Mouse (Mus musculus) hindbrain, embryonic 11.5 days (tissue): ENCODE data around the gene Dhx38. TPM values are rescaled to one million over a fixed set of nuclear protein-coding genes. Genes with fewer than 3 reads are reported as not detected.

ENCODE experiments used
- ATAC-seq: fragments of 200-750 bp; cut with Nextera tagmentation; 2 replicates; pipeline ENCODE4 v1.8.0; 2017; ENCODE audit warnings: mild to moderate bottlenecking, moderate TSS enrichment, moderate library complexity; ENCODE audit not compliant: low FRiP score
- DNase-seq: peaks from one replicate; pipeline ENCODE4 v3.0.0-alpha.2; 2015; ENCODE audit warnings: low spot score
- H3K27ac ChIP-seq: fragments of 300-500 bp; sonication (generic); 2 replicates; pipeline ENCODE4 v1.5.1; 2014; ENCODE audit warnings: mild to moderate bottlenecking, low read depth, low read length
- H3K27me3 ChIP-seq: fragments of 300-500 bp; sonication (generic); 2 replicates; pipeline ENCODE4 v1.6.1; 2014; ENCODE audit warnings: mild to moderate bottlenecking, low read length, moderate library complexity, mixed read lengths; ENCODE audit not compliant: control insufficient read depth, insufficient read depth
- H3K36me3 ChIP-seq: fragments of 300-500 bp; sonication (generic); 2 replicates; pipeline ENCODE4 v1.6.1; 2014; ENCODE audit warnings: mild to moderate bottlenecking, low read length, moderate library complexity, mixed read lengths; ENCODE audit not compliant: control insufficient read depth, insufficient read depth
- H3K4me1 ChIP-seq: fragments of 300-500 bp; sonication (generic); replicated peaks from 2 replicates; pipeline ENCODE4 v1.6.1; 2014; ENCODE audit warnings: low read length, mixed read lengths; ENCODE audit not compliant: control insufficient read depth, insufficient read depth
- H3K4me2 ChIP-seq: fragments of 300-500 bp; sonication (generic); replicated peaks from 2 replicates; pipeline ENCODE4 v1.6.1; 2014; ENCODE audit warnings: mild to moderate bottlenecking, low read depth, low read length
- H3K4me3 ChIP-seq: fragments of 300-500 bp; sonication (generic); 2 replicates; pipeline ENCODE4 v1.5.1; 2014; ENCODE audit warnings: low read depth, low read length
- H3K9ac ChIP-seq: fragments of 300-500 bp; sonication (generic); 2 replicates; pipeline ENCODE4 v1.6.1; 2014; ENCODE audit warnings: low read depth, low read length
- H3K9me3 ChIP-seq: fragments of 300-500 bp; sonication (generic); 2 replicates; pipeline ENCODE4 v1.6.1; 2016; ENCODE audit warnings: low read length; ENCODE audit not compliant: control insufficient read depth
- WGBS: fragments of 180-500 bp; shearing (Covaris S2); extraction: QIAGEN DNeasy Blood & Tissue Kit; methylation state at CpG from one replicate; pipeline ENCODE4 v1.1.7; 2014; 5-methylcytosine and 5-hydroxymethylcytosine counted together
- polyA plus RNA-seq: library from polyadenylated mRNA; unstranded; fragments of >200 nt; fragmentation: Nextera tagmentation; extraction: Ambion mirVana; gene quantifications from 2 replicates; pipeline ENCODE4 v1.2.1, GENCODE M21; 2014

The Dhx38 gene
- polyA plus RNA-seq, 1 experiment from 2014 or later, result 14.9 TPM

GRCm38 (mm10) chr8:109593117-109593788, 27.6 kb upstream of the Dhx38 start:
- no peaks in the 10 kb centered on the region for H3K27me3 ChIP-seq

DNA sequence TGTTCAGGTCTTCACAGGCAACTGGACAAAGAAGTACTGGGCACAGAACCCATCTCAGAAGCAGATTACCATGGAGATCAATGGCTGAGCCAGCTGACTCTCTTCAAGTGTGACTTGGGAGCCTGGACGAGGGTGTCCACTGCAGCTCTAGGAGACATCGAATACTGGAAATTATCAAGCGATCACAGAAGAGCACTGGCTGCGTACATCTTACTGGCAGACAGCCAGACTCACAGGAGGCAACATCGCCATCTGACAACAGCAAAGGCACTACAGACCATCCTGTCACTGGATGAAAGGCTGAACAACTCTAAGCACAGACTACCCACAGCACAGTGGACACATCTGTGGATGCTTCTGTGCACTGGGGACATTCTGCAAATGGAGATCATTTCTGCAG, 26.5 kb upstream of the Dhx38 start:
- no peak for ATAC-seq
- Histone ChIP-seq H3K9me3 (no peaks in the 10 kb centered on the region), H3K27ac (no peak overlapping the region), H3K36me3 (no peaks in the 10 kb centered on the region), H3K4me1 (no peaks in the 10 kb centered on the region), H3K27me3 (no peaks in the 10 kb centered on the region), H3K4me3 (no peak overlapping the region), H3K4me2 (no peak overlapping the region), H3K9ac (no peak overlapping the region)
- no peak for DNase-seq
- WGBS, result 92% methylated on average over 5 of the region's 5 CpGs

More at GRCm38 (mm10) chr8:109593117-109593788, 27.6 kb upstream of the Dhx38 start:
- DNase-seq (peak; percentile 39), ATAC-seq (no peak)
- no peaks in the 10 kb centered on the region for H3K36me3 ChIP-seq
- no peak overlapping the region for H3K9ac ChIP-seq
- 83% methylated on average over 6 of the region's 6 CpGs for WGBS
- H3K4me3 ChIP-seq, result no peak overlapping the region
- H3K4me2 ChIP-seq, result no peak overlapping the region
- H3K4me1 ChIP-seq, result no peaks in the 10 kb centered on the region
- H3K27ac ChIP-seq, result no peak overlapping the region
- no peaks in the 10 kb centered on the region for H3K9me3 ChIP-seq

DNA sequence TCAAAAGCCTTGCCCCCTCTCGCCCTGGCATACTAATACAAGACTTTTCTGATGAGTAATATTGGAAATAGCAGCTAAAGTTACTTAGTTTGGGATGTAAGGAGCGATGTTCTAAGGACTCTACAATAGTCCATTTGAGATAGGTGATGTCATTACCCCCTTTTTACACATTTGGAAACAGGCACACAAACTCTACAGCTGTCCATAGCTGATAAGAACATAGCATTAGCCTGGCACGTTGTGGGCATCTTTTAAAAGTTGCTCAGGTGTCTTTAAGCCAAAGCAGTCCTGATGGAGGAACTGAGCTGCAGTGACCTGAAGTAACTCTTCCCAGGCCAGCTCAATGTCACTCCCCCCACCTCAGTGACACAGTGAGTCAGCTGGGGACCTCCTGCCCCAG, 25.7 kb upstream of the Dhx38 start:
- DNase-seq (no peak), ATAC-seq (no peak)
- no peak overlapping the region for H3K27ac ChIP-seq
- H3K27me3 ChIP-seq, result no peaks in the 10 kb centered on the region
- no peaks in the 10 kb centered on the region for H3K9me3 ChIP-seq
- H3K4me3 ChIP-seq, result no peak overlapping the region
- no peak overlapping the region for H3K4me2 ChIP-seq
- 81% methylated on average over 3 of the region's 3 CpGs for WGBS
- H3K36me3 ChIP-seq, result no peaks in the 10 kb centered on the region
- H3K4me1 ChIP-seq, result no peaks in the 10 kb centered on the region
- no peak overlapping the region for H3K9ac ChIP-seq

DNA sequence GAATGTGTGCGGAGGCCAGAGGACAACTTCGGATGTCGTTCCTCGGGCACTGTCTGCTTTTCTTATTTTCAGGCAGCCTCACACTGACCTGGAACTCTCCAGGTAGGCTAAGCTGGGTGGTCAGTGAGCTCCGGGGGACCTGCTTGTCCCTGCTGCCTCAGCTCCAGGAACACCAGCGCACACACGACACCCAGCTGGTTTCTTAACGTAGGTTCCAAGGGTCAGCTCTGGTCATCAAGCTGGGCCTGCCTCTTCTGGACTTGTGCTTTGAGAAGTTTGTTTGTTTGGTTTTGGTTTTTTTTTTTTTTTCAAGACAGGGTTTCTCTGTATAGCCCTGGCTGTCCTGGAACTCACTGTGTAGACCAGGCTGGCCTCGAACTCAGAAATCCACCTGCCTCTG, 25.2 kb upstream of the Dhx38 start:
- Histone ChIP-seq H3K36me3 (no peaks in the 10 kb centered on the region), H3K27me3 (no peaks in the 10 kb centered on the region), H3K9me3 (no peaks in the 10 kb centered on the region), H3K9ac (no peak overlapping the region), H3K4me1 (no peaks in the 10 kb centered on the region), H3K4me3 (no peak overlapping the region), H3K4me2 (no peak overlapping the region), H3K27ac (no peak overlapping the region)
- WGBS, result 84% methylated on average over 9 of the region's 9 CpGs
- ATAC-seq (no peak), DNase-seq (no peak)

GRCm38 (mm10) chr8:109586972-109587504, 21.4 kb upstream of the Dhx38 start:
- WGBS, result 67% methylated on average over 7 of the region's 7 CpGs

DNA sequence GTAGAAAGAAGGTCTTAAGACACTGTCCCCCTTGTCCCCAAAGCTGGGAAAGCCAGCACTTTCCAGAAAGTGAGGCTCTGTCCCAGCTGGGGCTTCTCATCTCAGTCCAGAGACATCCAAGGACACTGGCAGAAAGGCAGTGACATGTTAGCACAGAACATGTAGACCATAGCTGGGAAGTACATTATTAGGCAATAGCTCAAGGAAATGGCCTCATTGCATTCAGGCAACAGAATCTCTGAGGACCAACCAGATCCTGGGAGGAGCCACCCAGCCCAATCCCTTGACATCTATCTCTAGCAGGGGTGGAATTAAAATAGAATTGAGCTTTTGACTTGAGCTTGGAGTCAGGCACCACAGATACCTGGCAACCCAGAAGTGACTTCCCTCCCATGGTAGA, 20.0 kb upstream of the Dhx38 start:
- no peak overlapping the region for H3K4me3 ChIP-seq
- H3K4me1 ChIP-seq, result no peaks in the 10 kb centered on the region
- H3K9ac ChIP-seq, result no peak overlapping the region
- DNase-seq (no peak), ATAC-seq (no peak)
- no peak overlapping the region for H3K4me2 ChIP-seq
- no peak overlapping the region for H3K27ac ChIP-seq
- H3K36me3 ChIP-seq, result no peaks in the 10 kb centered on the region
- H3K27me3 ChIP-seq, result no peaks in the 10 kb centered on the region
- H3K9me3 ChIP-seq, result no peaks in the 10 kb centered on the region

More at GRCm38 (mm10) chr8:109586972-109587504, 21.4 kb upstream of the Dhx38 start:
- H3K9ac ChIP-seq, result no peak overlapping the region
- no peaks in the 10 kb centered on the region for H3K4me1 ChIP-seq
- H3K4me2 ChIP-seq, result no peak overlapping the region
- DNase-seq (no peak), ATAC-seq (no peak)
- no peaks in the 10 kb centered on the region for H3K36me3 ChIP-seq
- no peaks in the 10 kb centered on the region for H3K9me3 ChIP-seq
- no peak overlapping the region for H3K4me3 ChIP-seq
- no peaks in the 10 kb centered on the region for H3K27me3 ChIP-seq
- no peak overlapping the region for H3K27ac ChIP-seq

DNA sequence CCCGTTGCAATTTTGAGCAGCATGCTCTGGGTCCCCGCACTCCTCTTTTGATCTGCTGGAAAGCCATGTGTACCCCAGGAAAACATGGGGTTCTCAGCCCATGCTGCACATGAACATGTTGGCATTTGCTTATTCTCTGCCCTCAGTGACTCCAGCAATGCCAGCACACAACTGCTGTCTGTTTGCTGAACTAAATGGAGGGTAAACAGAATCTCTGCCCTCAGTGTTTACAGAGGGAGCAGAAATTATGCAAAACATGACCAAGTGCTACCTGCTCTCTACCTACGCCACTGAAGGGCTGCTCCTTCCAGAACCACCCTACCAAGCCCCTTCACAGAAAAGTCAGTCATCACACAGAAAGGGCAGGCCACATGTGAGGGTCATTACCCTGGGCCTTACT, 19.2 kb upstream of the Dhx38 start:
- no peak overlapping the region for H3K4me3 ChIP-seq
- ATAC-seq (no peak), DNase-seq (no peak)
- no peak overlapping the region for H3K9ac ChIP-seq
- H3K36me3 ChIP-seq, result no peaks in the 10 kb centered on the region
- no peak overlapping the region for H3K4me2 ChIP-seq
- no peaks in the 10 kb centered on the region for H3K9me3 ChIP-seq
- H3K27ac ChIP-seq, result no peak overlapping the region
- no peaks in the 10 kb centered on the region for H3K27me3 ChIP-seq
- H3K4me1 ChIP-seq, result no peaks in the 10 kb centered on the region
- WGBS, result 90% methylated on average over 3 of the region's 3 CpGs

DNA sequence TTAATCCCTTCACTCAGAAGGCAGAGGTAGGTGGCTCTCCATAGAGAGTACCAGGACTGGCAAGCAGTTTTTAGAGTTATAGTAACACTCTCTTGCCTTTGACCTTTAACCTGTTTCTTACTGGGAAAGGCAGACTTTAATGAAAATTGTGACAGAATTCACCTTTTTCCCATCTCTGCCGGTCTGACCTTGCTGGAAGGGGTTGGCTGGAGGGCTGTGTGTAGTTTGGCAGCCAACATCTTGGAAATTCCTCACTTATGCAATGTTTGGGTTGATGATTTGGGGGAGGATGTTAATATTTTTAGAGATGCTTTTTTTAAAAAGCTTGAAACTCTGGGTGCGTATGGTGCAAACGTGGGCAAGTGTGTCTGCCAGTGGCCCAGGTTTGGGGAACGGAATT, 18.6 kb upstream of the Dhx38 start:
- 85% methylated on average over 4 of the region's 4 CpGs for WGBS
- no peaks in the 10 kb centered on the region for H3K36me3 ChIP-seq

DNA sequence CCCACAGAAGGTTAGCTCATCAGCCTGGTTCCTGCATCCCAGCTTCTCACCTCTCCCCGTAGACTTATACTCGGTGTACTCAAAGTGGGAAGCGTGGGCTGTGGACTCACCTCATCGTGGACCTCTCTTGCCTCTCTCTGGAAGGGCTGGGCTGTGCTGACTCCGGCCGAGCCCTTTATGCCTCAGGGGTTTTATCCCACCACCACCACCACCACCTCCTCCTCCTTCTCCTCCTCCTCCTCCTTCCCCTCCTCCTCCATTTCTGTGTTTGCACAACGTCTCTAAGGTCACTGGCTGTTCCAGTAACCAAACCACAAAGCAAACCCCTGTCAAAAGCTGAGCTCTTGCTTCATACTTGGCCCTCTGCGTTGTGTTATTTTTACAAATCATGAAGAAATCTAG, 13.2 kb upstream of the Dhx38 start, which contains the start of gene Hp:
Hp (minus strand) TSS at position 273 of the 402 bp plus-strand sequence.
- Histone ChIP-seq H3K27ac (no peak within 1 kb of the TSS), H3K27me3 (no peaks in the 10 kb centered on the region)
- WGBS, result 76% methylated on average over 8 of the region's 8 CpGs

More for the DNA sequence above, 18.6 kb upstream of the Dhx38 start:
- Histone ChIP-seq H3K27ac (no peak overlapping the region), H3K4me3 (no peak overlapping the region), H3K9ac (no peak overlapping the region), H3K4me2 (no peak overlapping the region), H3K4me1 (no peaks in the 10 kb centered on the region), H3K9me3 (no peaks in the 10 kb centered on the region), H3K27me3 (no peaks in the 10 kb centered on the region)
- ATAC-seq, result no peak
- DNase-seq, result no peak

More for the DNA sequence above, 13.2 kb upstream of the Dhx38 start, which contains the start of gene Hp:
- ATAC-seq, result no peak
- H3K9me3 ChIP-seq, result no peaks in the 10 kb centered on the region
- no peaks in the 10 kb centered on the region for H3K4me1 ChIP-seq
- H3K4me3 ChIP-seq, result no peak within 1 kb of the TSS
- H3K9ac ChIP-seq, result no peak within 1 kb of the TSS
- DNase-seq, result no peak
- H3K36me3 ChIP-seq, result no peaks in the 10 kb centered on the region
- H3K4me2 ChIP-seq, result no peak within 1 kb of the TSS
